Mouse (Mus musculus) left cerebral cortex, adult 18-20 months (tissue): Measurements from ENCODE around the gene Ppp1cc. TPM values are rescaled to one million over a fixed set of nuclear protein-coding genes. Genes with fewer than 3 reads are reported as not detected.
A peak's percentile ranks its signal among the peaks of the same experiment; 100 is the strongest.
"Not testable (repeated sequence)": the region's sequence is repeated elsewhere in the genome, so short reads cannot be mapped to it uniquely, and the experiment has no call there.

Experiments used
- DNase-seq, 2 experiments: peaks; one replicate each; pipeline ENCODE4 v3.0.0; 2021 to 2022; ENCODE audit warnings: low spot score in 2 of 2, mixed read lengths in 1 of 2
- total RNA-seq, 2 experiments: library from RNA; stranded (reverse); gene quantifications; 2 replicates each; pipeline ENCODE4 v1.2.3; 2021

The Ppp1cc gene
- total RNA-seq, 2 experiments from 2014 or later, result 190 to 202 TPM

DNA sequence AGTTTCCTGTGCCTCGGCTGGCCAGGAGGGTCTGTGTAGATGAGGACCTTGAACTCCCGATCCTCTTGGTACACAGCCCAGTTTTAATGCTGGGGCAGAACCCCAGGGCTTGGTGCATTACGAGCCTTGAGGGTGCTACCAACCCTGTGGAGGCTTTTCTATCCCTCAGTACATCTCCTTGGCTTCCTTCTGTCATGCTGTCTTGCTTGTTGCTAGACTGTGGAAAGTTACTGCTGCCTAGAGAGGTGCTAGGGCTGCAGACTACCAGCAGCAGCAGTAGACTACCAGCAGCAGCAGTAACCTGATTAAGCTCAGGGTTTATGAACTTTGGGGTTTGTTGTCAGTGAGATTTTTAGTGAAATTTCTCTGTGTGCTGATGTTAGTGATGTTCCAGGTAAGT is 5.9 kb downstream of the Ppp1cc start:
- no peak for DNase-seq

- peak; percentile 67 to 70 for DNase-seq
Observed at GRCm38 (mm10) chr5:122165233-122165915, 7.3 kb downstream of the Ppp1cc start.

DNA sequence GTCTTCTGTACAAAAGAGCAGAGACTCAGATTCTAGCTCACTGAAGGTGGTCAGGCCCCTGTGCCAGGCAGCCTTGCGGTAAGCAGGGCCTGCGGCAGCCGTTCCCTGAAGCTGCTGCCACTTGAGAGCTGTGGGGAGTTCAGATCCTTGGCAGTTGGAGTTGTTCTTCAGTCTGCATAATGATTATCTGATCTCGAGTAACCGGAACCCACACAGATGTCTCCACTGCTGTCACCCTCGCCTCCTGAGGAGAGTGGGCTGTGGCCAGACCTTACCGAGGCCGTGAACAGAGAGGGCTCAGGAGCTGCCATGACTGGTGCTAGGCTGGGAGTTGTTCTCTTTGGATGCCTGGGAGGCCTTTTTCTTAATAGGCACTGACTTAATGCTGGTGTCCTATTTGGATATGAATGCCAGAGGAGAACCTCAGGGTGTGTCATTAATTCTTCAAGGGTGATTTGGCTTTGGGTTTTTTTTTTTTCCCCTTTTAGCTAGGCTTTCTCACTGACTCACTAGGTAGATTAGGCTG is 8.6 kb downstream of the Ppp1cc start:
- DNase-seq, result no peak

DNA sequence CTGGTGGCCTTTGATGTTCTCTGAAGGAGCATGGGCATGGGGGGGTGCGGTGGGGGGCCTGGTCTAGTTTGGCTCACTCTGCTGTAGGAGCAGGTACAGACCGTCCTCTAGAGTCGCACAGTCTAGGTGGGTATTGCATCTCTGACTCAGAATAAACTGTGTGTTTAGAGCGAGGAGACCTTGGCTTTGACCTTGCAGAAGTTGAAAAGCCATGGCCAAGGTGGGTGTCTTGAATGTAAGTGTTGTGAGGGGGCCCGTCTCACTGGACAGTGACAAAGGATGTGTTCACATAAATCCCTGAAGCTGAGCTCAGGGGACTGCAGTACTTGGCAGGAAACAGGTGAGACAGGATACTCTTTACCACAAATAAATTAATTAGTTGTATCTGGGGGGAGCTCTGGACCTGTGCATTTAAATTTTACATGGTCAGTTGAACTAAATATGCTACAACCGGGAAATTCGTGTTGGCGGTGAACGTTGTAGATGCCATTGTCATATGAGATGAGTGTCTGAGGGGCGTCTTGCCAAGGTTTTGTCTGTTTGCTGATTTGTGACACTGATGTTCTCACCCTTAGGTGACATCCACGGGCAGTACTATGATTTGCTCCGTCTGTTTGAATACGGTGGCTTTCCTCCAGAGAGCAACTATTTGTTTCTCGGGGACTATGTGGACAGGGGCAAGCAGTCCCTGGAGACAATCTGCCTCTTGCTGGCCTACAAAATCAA is 10.4 kb downstream of the Ppp1cc start:
- DNase-seq, result no peak

- no peak for DNase-seq
Observed at GRCm38 (mm10) chr5:122171058-122171457, 13.0 kb downstream of the Ppp1cc start.

DNA sequence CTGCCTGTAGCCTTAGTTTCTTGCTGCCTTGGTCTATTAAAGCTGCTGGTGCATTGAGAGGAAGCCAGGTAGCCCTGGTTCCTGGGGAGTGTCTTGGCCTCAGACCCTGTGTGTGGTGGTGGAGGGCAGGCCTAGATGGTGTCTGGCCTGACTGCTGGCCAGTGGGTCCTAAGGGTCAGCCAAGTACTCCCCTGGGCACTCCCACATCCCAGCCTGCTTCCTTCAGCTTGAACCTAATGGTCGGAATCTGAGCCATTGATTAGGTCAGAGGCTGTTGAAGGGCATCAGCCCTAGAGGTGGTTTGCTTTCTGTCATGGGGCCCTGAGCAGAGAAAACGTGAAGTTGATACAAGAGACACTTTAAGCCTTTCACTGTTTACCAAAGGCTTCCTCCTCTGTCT is 17.3 kb downstream of the Ppp1cc start:
- no peak for DNase-seq

DNA sequence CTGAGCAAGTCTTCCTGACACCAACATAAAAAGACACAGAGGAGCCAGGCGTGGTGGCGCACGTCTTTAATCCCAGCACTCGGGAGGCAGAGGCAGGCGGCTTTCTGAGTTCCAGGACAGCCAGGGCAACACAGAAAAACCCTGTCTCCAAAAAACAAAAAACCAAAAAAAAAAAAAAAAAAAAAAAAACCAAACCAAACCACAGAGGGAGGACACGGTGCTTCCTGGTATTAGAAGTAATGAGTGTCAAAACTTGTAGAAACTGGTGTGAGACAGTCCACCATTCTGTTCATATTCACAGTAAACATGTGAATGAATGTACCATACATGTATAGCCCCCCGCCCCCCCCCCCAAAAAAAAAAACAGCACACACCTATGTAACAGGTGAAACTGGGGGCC is 17.9 kb downstream of the Ppp1cc start:
- no peak for DNase-seq

DNA sequence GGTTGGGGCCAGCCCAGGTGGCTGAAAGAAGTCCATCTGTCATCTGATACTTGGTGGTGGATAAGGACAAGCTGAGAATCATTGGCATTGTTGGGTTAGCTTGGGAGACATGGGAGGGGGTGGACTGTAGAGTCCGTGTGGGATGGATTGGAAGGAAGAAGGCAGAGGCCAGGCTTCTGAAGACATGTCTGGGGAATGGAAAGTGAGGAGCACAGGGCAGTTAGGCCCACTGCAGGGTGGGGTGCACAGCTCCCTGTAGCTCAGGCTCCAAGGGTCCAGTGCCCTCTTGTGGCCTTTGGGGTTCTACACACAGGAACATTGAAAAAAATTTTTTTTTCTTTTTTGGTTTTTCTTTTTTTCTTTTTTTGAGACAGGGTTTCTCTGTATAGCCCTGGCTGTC is 18.3 kb downstream of the Ppp1cc start:
- no peak for DNase-seq

- DNase-seq, result no peak
Observed at GRCm38 (mm10) chr5:122179665-122180064, 21.6 kb downstream of the Ppp1cc start.

GRCm38 (mm10) chr5:122184283-122184806 is 26.3 kb downstream of the Ppp1cc start:
- no peak for DNase-seq

DNA sequence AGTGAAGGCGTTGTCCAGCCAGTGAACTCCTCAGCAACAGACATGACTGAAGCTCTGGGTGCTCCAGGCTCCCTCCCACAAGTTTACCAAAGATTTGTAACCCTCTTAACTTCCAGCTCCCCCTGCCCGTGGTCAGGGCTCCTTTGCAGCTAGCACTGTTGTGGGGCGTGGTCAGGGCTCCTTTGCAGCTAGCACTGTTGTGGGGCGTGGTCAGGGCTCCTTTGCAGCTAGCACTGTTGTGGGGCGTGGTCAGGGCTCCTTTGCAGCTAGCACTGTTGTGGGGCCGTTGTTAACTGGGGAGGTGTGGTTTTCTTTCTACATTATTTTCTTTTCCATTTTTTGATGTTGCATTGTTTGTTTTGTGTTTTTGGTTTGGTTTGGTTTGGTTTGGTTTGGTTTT is 26.8 kb downstream of the Ppp1cc start:
- DNase-seq, result not testable (repeated sequence)

- DNase-seq, result no peak
Observed at GRCm38 (mm10) chr5:122189115-122189514, 31.0 kb downstream of the Ppp1cc start.

DNA sequence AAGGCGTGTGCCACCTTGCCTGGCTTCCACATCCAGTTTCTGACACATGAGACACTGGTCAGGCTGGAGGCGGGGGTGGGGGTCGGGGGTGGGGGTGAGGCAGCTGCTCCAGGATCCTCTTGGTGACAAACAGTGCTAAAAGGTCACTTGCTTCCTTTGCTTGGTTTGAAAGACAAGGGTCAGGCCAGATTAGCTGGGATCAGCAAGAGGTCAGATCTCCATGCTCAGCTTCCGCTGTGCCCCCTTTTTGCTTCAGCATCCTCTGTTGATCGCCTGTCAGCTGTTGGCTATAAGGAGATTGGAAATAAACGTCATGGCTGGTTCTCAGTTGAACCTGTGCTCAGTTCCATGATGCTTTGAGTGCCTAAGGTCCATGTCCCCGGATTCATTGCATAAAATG is 32.4 kb downstream of the Ppp1cc start:
- no peak for DNase-seq

GRCm38 (mm10) chr5:122191269-122192063 is 33.4 kb downstream of the Ppp1cc start:
- no peak for DNase-seq

DNA sequence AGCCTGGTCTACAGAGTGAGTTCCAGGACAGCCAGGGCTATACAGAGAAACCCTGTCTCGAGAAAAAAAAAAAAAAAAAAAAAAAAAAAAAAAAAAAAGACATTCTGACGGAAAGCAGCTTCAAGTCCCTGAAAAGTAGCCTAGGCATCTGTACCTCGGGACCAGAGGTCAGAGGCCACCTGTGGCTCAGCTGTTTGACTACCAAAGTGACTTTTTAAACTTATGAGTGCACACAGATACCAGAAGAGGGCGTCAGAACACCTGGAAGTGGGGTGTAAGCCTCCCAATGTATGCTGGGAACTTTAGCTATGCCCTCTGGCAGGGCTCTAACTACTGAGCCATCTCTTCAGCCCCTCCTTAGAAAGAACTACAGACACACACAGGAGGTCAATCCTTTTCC is 34.3 kb downstream of the Ppp1cc start:
- no peak for DNase-seq

DNA sequence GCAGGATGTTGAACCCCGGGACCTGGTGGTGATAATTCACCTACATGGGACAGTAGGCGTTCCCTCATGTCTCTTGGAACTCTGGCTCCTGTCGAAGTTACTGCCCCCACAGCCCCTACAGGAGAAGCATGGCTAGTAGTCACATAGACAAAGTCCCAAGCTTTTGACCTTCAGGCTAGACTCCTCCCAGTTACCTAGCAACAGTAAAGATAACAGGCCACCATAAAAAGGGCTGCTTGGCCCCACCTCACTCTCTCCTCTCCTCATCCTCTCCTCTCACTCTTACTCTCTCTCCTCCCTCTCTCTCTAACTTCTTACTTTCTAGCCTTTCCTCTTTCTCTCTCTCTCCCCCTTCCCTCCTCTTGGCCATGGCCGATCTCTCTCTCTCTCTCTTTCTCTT is 42.8 kb downstream of the Ppp1cc start:
- no peak for DNase-seq

DNA sequence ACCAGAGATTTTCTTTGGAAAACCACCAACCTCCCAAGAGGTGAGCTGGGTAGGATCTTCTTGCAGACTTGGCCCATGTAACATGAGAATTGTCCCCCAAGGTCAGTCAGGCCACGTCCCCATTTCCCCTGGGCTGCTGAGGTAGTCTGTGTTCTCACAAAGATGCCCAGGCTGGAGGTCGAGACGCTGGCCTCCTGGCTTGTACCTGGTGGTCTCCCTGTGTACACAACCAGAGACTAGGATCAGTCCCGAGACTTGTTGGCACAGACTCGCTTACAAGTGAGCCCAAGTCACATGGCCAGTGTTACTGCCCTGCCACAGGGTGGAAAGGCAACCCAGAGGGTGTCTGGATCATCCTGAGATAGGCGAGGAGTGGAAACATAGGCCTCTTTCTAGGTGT is 43.8 kb downstream of the Ppp1cc start:
- no peak for DNase-seq

GRCm38 (mm10) chr5:122204180-122204579 is 46.1 kb downstream of the Ppp1cc start:
- DNase-seq, result no peak

GRCm38 (mm10) chr5:122206475-122206874 is 48.4 kb downstream of the Ppp1cc start, which contains the start of gene Hvcn1:
Hvcn1 (plus strand) TSS chr5:122206804.
- no peak for DNase-seq

DNA sequence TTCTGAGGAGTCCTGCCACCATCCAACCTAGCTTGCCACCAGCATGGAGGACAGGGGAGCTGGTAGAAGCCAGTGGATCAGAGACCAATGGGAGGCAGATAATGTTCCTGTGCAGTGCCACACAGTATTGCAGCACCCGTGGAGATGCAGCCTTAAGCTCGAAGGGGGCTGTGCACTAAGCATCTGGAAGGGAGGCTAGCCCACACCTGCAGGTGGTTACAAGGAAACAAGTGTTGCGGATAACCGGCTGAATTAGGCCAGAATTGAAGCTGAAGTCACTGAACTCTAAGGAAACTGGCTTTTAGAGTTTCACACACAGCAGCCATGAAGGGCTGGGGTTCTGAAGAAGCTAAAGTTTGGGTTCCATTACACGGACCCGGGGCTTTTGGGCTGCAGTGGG is 50.8 kb downstream of the Ppp1cc start:
- DNase-seq, result no peak

- no peak for DNase-seq
Observed at GRCm38 (mm10) chr5:122209591-122210368, 51.7 kb downstream of the Ppp1cc start.
